Mouse (Mus musculus): ENCODE measurements around the gene Tiparp. TPM values are rescaled to one million over a fixed set of nuclear protein-coding genes. Genes with fewer than 3 reads are reported as not detected.

The Tiparp gene
- polyA plus RNA-seq, 1 experiment from 2014 or later, result 36.2 TPM

DNA sequence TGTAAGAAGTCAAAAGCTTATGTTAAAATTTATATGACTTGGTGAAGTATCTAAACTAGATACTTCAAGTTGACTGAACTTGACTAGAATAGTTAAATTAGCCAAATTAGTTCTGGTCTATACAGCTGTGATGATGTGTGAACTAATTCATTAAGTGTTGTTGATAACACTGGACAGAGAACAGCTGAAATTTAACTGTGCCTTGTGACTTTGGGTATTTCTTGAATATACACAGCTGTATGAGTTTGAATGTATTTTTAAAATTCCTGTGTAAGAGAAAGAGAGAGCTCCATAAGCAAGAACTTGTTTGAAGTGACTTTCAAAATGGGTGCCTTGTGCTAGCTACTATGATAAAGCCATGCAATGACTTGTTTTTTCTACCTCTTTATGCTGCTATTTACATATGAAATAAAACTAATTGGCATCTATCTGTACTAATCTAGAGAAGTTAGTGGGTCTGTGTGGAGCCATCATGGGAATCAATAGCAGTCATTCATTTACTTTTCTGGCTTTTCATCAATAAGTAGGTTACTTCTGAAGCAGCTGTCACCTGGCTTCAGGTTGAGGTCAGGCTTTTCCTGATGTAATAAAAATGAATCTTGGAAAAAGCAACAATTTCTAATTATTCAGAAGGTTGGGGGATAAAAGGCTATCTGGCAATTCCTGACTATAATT, 7.0 kb downstream of the Tiparp start:
- Histone ChIP-seq H3K27me3 (ENCODE audit: insufficient read depth, poor library complexity, severe bottlenecking) (no peaks in the 10 kb centered on the region), H3K4me1 (replicated peaks) (peaks cover 43% of the 10 kb centered on the region), H3K9me3 (no peaks in the 10 kb centered on the region), H3K36me3 (peaks cover 32% of the 10 kb centered on the region), H3K4me3 (no peak overlapping the region), H3K27ac (no peak overlapping the region)
- no peak for DNase-seq (ENCODE audit: low spot score)

GRCm38 (mm10) chr3:65537288-65537687, 9.1 kb downstream of the Tiparp start:
- Histone ChIP-seq H3K4me3 (no peak overlapping the region), H3K27me3 (ENCODE audit: insufficient read depth, poor library complexity, severe bottlenecking) (no peaks in the 10 kb centered on the region), H3K27ac (no peak overlapping the region), H3K36me3 (peaks cover 19% of the 10 kb centered on the region), H3K9me3 (no peaks in the 10 kb centered on the region), H3K4me1 (replicated peaks) (peaks cover 43% of the 10 kb centered on the region)
- WGBS, result 79% methylated on average over 1 of the region's 1 CpGs
- no peak for DNase-seq (ENCODE audit: low spot score)

- Histone ChIP-seq H3K27me3 (ENCODE audit: insufficient read depth, poor library complexity, severe bottlenecking) (no peaks in the 10 kb centered on the region), H3K27ac (no peak overlapping the region), H3K36me3 (peaks cover 6% of the 10 kb centered on the region; the same call in 1 of the 2 replicates), H3K4me1 (replicated peaks) (peaks cover 17% of the 10 kb centered on the region), H3K9me3 (no peaks in the 10 kb centered on the region), H3K4me3 (no peak overlapping the region)
- no peak for DNase-seq (ENCODE audit: low spot score)
- WGBS, result 91% methylated on average over 6 of the region's 6 CpGs
Measured at GRCm38 (mm10) chr3:65540906-65541551, 12.8 kb downstream of the Tiparp start.

GRCm38 (mm10) chr3:65541552-65541935, 13.3 kb downstream of the Tiparp start:
- peaks cover 6% of the 10 kb centered on the region; the same call in 1 of the 2 replicates for H3K36me3 ChIP-seq
- no peaks in the 10 kb centered on the region for H3K9me3 ChIP-seq
- no peak overlapping the region for H3K4me3 ChIP-seq
- no peaks in the 10 kb centered on the region for H3K27me3 ChIP-seq (ENCODE audit: insufficient read depth, poor library complexity, severe bottlenecking)
- H3K4me1 ChIP-seq (replicated peaks), result peaks cover 12% of the 10 kb centered on the region; the same call in 1 of the 2 replicates
- 59% methylated on average over 4 of the region's 4 CpGs for WGBS
- DNase-seq (ENCODE audit: low spot score), result no peak
- H3K27ac ChIP-seq, result no peak overlapping the region

GRCm38 (mm10) chr3:65549785-65550184, 21.6 kb downstream of the Tiparp start:
- Histone ChIP-seq H3K4me1 (replicated peaks) (peaks cover 12% of the 10 kb centered on the region; the same call in 1 of the 2 replicates), H3K9me3 (no peaks in the 10 kb centered on the region), H3K36me3 (peaks cover 51% of the 10 kb centered on the region), H3K4me3 (no peak overlapping the region), H3K27ac (no peak overlapping the region), H3K27me3 (ENCODE audit: insufficient read depth, poor library complexity, severe bottlenecking) (no peaks in the 10 kb centered on the region)
- DNase-seq (ENCODE audit: low spot score), result no peak
- 84% methylated on average over 6 of the region's 6 CpGs for WGBS

DNA sequence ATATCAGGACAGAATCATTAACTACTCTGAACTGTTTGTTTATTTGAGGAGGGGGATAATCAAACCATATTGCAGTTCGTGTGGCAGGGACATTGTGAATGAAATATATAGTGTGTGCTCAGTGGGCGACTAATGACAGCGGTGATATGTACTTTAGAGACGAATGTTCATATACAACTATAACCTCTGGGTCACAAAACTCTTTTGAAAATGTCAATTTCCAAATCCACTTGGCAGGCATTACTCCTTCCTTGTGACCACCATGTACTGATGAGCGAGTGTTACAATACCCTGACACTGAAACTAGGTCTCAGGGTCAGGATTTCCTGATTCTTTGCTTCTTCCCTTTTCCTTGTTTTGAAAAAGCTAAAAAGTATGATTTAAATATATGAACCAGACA, 22.9 kb downstream of the Tiparp start:
- Histone ChIP-seq H3K4me1 (replicated peaks) (peaks cover 12% of the 10 kb centered on the region; the same call in 1 of the 2 replicates), H3K36me3 (peaks cover 51% of the 10 kb centered on the region), H3K27me3 (ENCODE audit: insufficient read depth, poor library complexity, severe bottlenecking) (no peaks in the 10 kb centered on the region), H3K9me3 (no peaks in the 10 kb centered on the region), H3K4me3 (no peak overlapping the region), H3K27ac (no peak overlapping the region)
- no peak for DNase-seq (ENCODE audit: low spot score)
- WGBS, result 79% methylated on average over 5 of the region's 5 CpGs

GRCm38 (mm10) chr3:65554633-65555032, 26.4 kb downstream of the Tiparp start:
- no peak for DNase-seq (ENCODE audit: low spot score)
- Histone ChIP-seq H3K27ac (no peak overlapping the region), H3K9me3 (no peaks in the 10 kb centered on the region), H3K4me3 (no peak overlapping the region), H3K27me3 (ENCODE audit: insufficient read depth, poor library complexity, severe bottlenecking) (no peaks in the 10 kb centered on the region), H3K4me1 (replicated peaks) (peaks cover 24% of the 10 kb centered on the region; the same call in 1 of the 2 replicates), H3K36me3 (peaks cover 29% of the 10 kb centered on the region)
- 96% methylated on average over 2 of the region's 2 CpGs for WGBS

DNA sequence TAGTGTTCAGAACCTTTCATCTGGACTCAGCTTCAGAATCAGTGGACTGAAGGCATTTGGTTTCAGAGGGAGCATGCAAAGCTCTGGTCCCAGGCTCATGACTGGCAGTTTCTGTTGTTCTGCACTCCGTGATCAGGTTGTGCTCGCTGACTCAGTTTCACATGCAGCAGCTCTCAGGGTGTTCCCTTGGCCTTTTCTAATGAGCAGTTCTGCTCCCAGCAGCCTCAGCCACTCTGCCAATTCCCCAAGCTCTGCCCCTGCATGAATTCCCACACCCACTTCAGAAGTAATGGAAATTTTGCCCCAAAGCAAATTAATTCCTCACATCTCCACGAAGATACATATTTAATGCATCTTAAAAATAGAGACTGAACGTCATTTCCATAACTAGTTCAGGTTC, 30.5 kb downstream of the Tiparp start:
- DNase-seq (ENCODE audit: low spot score), result no peak
- Histone ChIP-seq H3K27me3 (ENCODE audit: insufficient read depth, poor library complexity, severe bottlenecking) (no peaks in the 10 kb centered on the region), H3K4me1 (replicated peaks) (0 out of 2 replicates have a peak, but pooled peaks cover 19% of the 10 kb centered on the region), H3K27ac (no peak overlapping the region), H3K4me3 (no peak overlapping the region), H3K36me3 (peaks cover 10% of the 10 kb centered on the region), H3K9me3 (no peaks in the 10 kb centered on the region)
- WGBS, result 78% methylated on average over 4 of the region's 4 CpGs

DNA sequence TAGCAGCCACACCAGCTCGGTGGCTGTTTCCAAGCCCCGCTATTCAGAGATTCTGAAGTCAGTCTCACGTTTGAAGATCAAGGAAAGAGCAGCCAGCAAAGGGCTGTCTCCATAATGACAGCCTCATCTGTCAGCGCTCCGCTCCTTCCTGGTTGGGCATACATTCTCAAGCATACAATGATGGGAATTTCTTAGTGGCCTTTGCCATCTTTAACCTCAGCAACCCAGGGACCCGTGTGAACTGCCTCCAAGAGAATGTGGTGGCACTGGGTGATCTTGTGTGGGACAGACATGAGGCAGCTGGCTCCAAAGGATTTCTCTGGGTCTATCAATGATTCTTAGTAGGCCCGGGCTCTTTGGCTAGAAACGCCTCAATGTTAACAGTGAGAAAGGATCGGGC, 34.0 kb downstream of the Tiparp start:
- no peak for DNase-seq (ENCODE audit: low spot score)
- no peaks in the 10 kb centered on the region for H3K27me3 ChIP-seq (ENCODE audit: insufficient read depth, poor library complexity, severe bottlenecking)
- WGBS, result 80% methylated on average over 9 of the region's 9 CpGs
- H3K36me3 ChIP-seq, result no peaks in the 10 kb centered on the region
- no peaks in the 10 kb centered on the region for H3K9me3 ChIP-seq
- H3K27ac ChIP-seq, result no peak overlapping the region
- H3K4me1 ChIP-seq (replicated peaks), result peaks cover 32% of the 10 kb centered on the region; the same call in 1 of the 2 replicates
- no peak overlapping the region for H3K4me3 ChIP-seq

DNA sequence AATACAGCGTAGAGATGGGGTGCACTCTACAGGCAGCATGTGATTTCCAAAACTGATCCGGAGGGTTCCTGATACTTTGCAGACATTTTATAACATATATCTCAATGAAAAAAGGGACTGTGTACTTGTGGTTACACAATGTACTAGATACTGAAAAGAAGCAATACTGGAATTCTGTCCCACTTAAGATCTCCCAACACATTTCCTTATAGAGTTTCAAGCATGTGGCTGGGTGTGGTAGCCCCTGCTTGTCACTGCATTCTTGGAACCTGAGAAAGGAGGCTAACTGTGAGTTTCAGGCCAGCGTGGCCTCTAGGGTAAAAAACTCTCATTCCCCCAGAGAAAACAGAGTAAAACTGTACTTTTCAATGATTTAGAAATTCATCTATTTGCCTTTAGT, 34.5 kb downstream of the Tiparp start:
- DNase-seq (ENCODE audit: low spot score), result no peak
- Histone ChIP-seq H3K4me3 (no peak overlapping the region), H3K9me3 (no peaks in the 10 kb centered on the region), H3K4me1 (replicated peaks) (peaks cover 31% of the 10 kb centered on the region; the same call in 1 of the 2 replicates), H3K27ac (no peak overlapping the region), H3K36me3 (no peaks in the 10 kb centered on the region), H3K27me3 (ENCODE audit: insufficient read depth, poor library complexity, severe bottlenecking) (no peaks in the 10 kb centered on the region)
- 89% methylated on average over 3 of the region's 3 CpGs for WGBS

DNA sequence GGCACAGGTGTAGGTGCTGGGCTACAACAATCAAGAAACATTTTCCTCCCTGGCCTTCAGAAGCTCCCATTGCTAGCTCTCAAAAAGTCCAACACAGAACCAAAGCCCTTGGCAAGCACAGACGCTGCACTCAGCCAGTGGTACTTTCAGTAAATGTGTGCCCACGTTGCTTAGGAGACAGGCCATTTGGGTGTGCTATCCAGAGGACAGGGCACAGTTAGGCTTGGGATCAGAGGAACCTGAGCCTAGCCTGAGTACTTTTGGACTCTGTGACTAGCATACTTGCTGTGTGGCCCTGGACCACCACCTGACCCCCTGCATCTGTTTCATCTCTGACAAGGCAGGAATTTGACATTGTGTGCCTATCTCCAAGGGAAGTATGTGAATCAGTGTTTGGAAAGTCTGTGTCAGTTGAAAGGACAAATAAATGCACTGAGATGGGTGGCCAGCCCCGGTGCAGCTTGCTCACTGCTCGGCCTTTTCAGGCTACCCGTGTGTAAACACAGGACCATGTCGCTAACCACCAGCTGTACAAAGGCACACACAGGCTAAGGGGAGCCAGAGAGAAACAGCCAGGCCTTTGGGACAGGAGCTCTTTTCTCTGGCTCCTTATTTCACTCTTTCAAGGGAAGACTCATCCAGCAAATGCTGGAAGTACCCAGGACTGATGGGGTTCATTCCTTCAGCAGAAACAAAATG, 35.9 kb downstream of the Tiparp start:
- no peaks in the 10 kb centered on the region for H3K9me3 ChIP-seq
- DNase-seq (ENCODE audit: low spot score), result no peak
- peaks cover 23% of the 10 kb centered on the region; the same call in 1 of the 2 replicates for H3K4me1 ChIP-seq (replicated peaks)
- no peaks in the 10 kb centered on the region for H3K27me3 ChIP-seq (ENCODE audit: insufficient read depth, poor library complexity, severe bottlenecking)
- no peaks in the 10 kb centered on the region for H3K36me3 ChIP-seq
- H3K27ac ChIP-seq, result no peak overlapping the region; the same call in 1 of the 2 replicates
- WGBS, result 49% methylated on average over 6 of the region's 6 CpGs
- H3K4me3 ChIP-seq, result no peak overlapping the region

GRCm38 (mm10) chr3:65565632-65566300, 37.6 kb downstream of the Tiparp start:
- DNase-seq (ENCODE audit: low spot score), result no peak
- 53% methylated on average over 9 of the region's 9 CpGs for WGBS
- H3K27me3 ChIP-seq (ENCODE audit: insufficient read depth, poor library complexity, severe bottlenecking), result no peaks in the 10 kb centered on the region

More at GRCm38 (mm10) chr3:65565632-65566300, 37.6 kb downstream of the Tiparp start:
- Histone ChIP-seq H3K4me1 (replicated peaks) (peaks cover 23% of the 10 kb centered on the region; the same call in 1 of the 2 replicates), H3K4me3 (no peak overlapping the region), H3K36me3 (no peaks in the 10 kb centered on the region), H3K27ac (no peak overlapping the region), H3K9me3 (no peaks in the 10 kb centered on the region)
